Mouse (Mus musculus) kidney, adult 2 months (tissue): ENCODE measurements around the gene Kctd5.
A peak's percentile ranks its signal among the peaks of the same experiment; 100 is the strongest.

ENCODE experiments used
- CTCF ChIP-seq: fragments of 200-500 bp; conservative IDR thresholded peaks from 2 replicates; pipeline ENCODE4 v1.5.1; 2011; ENCODE audit warnings: low read depth, mild to moderate bottlenecking, control low read depth, low read length, moderate library complexity, mixed read lengths; ENCODE audit not compliant: insufficient read depth, insufficient read length
- POLR2A ChIP-seq: fragments of 200-500 bp; IDR thresholded peaks from one replicate; pipeline ENCODE4 v1.6.1; 2011; ENCODE audit warnings: low read depth, low read length, control low read depth

- TF ChIP-seq CTCF = no peak
- TF ChIP-seq POLR2A = peak; percentile 64
These were observed at the start of gene Kctd5 for GRCm38 (mm10) chr17:24072919-24073696.
